Mouse (Mus musculus) olfactory bulb, adult 2 months (tissue): ENCODE results near the gene Skint6. TPM values are rescaled to one million over a fixed set of nuclear protein-coding genes. Genes with fewer than 3 reads are reported as not detected.
"Not testable (repeated sequence)": the region's sequence is repeated elsewhere in the genome, so short reads cannot be mapped to it uniquely, and the experiment has no call there.

Experiments used
- H3K27ac ChIP-seq: fragments of 200-500 bp; 2 replicates; pipeline ENCODE4 v1.5.1; 2012; ENCODE audit warnings: low read depth, low read length; ENCODE audit not compliant: insufficient read depth
- H3K4me1 ChIP-seq: fragments of 200-500 bp; 2 replicates; pipeline ENCODE4 v1.6.1; 2012; ENCODE audit warnings: low read length; ENCODE audit not compliant: control insufficient read depth, insufficient read depth
- H3K4me3 ChIP-seq: fragments of 200-500 bp; 2 replicates; pipeline ENCODE4 v1.5.1; 2012; ENCODE audit warnings: mild to moderate bottlenecking, low read depth, low read length, moderate library complexity; ENCODE audit not compliant: insufficient read depth
- CTCF ChIP-seq: fragments of 200-500 bp; IDR thresholded peaks from 2 replicates; pipeline ENCODE4 v1.5.1; 2012; ENCODE audit warnings: low read depth, mild to moderate bottlenecking, low read length, moderate library complexity; ENCODE audit not compliant: insufficient read depth
- POLR2A ChIP-seq: fragments of 200-500 bp; IDR thresholded peaks from 2 replicates; pipeline ENCODE4 v1.6.1; 2012; ENCODE audit warnings: mild to moderate bottlenecking, low read depth, low read length, moderate library complexity; ENCODE audit not compliant: insufficient read depth
- WGBS: fragments of 180-500 bp; shearing (Covaris S2); methylation state at CpG from one replicate; pipeline ENCODE4 v1.1.7; 2018; 5-methylcytosine and 5-hydroxymethylcytosine counted together
- polyA plus RNA-seq: library from polyadenylated mRNA; stranded (reverse); fragments of >200 nt; gene quantifications from 2 replicates; pipeline ENCODE4 v1.2.4, GENCODE M21; 2012; ENCODE audit warnings: low replicate concordance; ENCODE audit not compliant: missing spikeins, insufficient read depth, insufficient read length

The Skint6 gene
- polyA plus RNA-seq, result not detected in 2 replicates

DNA sequence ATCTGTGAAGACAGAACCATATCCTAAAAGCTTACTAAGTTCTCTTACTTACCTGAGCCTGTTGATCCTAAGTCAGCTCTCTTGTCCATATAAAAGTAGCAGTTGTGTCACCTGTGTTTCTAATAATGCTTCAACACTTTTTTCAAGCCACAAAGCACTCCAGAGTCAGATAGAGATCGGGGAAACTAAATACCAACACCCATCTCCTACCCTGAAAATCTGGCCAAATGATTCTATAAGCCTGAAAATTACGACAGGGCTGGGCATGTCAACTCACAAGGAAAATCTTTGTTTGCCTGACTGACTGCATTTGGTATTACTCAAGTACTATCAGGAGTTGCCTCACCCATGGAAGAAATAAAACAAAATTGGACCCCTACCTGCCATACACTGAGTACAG lies at the start of gene Skint6:
Gene Skint6 (minus strand): TSS at position 101 of the 400 bp plus-strand sequence.
- TF ChIP-seq CTCF (no peak), POLR2A (no peak)
- WGBS, result 40% methylated on average over 2 of the region's 2 CpGs
- H3K4me3 ChIP-seq, result no peak within 1 kb of the TSS
- no peaks in the 10 kb centered on the region for H3K4me1 ChIP-seq
- H3K27ac ChIP-seq, result no peak within 1 kb of the TSS

DNA sequence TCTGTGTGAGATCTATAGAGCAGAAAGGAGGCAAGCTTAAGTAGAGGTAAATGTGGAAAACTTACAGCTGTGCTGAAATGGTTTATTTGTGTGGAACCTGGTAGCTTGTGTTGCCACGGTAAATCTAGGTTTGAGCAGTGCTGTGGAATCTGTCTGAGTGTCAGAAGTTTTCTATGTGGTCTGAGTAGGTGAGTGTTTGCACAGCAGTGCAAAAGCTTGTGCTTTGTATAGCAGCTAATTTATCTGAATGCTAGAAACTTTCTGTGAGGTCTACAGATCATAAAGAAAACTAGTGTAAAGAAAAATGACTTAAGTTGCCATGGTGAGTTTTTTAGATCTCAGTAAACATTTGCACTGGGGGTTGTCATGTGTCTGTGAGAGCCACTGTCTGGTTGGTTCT lies 34.1 kb upstream of the Skint6 start:
- 95% methylated on average over 1 of the region's 1 CpGs for WGBS
- Histone ChIP-seq H3K4me3 (no peak overlapping the region), H3K27ac (no peak overlapping the region), H3K4me1 (no peaks in the 10 kb centered on the region)
- TF ChIP-seq CTCF, result no peak
- TF ChIP-seq POLR2A, result no peak

DNA sequence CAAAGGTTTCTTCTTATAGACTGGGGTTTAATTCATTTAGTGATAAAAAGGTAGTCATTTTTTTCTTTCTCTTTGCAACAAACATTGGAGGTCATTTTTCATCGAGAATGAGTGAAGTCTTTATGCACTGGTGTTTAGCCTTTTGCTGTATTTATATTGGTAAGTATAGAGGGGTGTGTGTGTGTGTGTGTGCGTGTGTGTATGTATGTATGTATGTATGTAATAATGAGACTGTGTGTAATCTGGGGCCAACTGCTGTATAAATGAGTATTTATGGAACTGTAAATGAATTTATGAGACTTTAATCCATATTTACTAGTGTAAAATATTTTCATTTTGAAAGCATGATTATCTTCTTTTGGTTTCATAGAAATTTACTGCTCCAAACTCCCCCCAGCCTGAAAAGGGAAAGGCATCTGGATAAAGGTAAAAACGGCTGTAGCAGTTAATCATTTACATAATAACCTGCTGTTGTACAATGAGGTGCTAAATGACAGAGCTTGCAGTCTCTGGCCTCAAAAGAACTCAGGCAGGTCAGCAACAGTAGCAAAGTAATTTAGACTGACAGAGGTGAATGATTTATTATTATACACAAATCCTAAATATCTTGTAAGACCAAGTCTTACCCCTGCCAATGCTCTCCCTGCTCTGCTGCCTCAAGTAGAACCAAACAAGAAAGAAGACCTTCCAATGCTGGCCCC lies 15.2 kb upstream of the Skint6 start:
- H3K4me1 ChIP-seq, result no peaks in the 10 kb centered on the region
- no peak overlapping the region for H3K4me3 ChIP-seq
- no peak for TF ChIP-seq CTCF
- TF ChIP-seq POLR2A, result no peak
- no peak overlapping the region for H3K27ac ChIP-seq
- 61% methylated on average over 3 of the region's 3 CpGs for WGBS

DNA sequence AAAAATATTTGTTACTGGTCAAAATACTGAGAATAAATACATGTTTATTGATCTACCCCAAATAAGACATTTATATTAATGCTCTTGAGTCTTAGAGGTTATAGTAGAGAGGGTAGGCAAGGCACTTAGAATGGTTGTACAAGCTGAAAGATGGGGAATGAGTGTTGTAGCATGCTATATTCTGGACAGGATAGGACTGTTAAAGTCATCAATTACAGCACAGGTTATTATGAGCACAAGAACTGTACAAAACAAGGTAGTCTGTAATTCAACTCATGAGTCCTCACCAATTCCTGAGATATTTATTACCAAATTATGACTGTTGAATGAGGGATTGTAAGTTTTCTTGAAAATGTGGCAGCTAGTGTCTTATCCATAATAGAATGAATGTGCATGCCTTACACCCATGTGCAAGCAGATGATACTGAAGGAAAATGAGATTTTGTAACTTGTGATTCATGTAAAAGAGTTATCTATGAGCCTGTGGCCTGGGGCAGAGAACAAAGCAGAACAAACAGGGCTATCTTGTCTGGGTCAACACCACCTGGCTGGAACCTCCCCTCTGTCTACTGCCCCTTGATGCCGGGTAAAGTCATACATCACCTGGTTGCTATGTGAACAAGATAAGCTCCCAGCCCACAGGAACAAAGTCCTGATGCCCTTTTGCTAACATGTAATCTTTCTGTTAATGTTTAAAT lies 23.3 kb downstream of the Skint6 start:
- Histone ChIP-seq H3K4me3 (no peak overlapping the region), H3K4me1 (no peaks in the 10 kb centered on the region), H3K27ac (no peak overlapping the region)
- TF ChIP-seq POLR2A, result no peak
- TF ChIP-seq CTCF, result no peak
- WGBS, result 97% methylated on average over 1 of the region's 1 CpGs

DNA sequence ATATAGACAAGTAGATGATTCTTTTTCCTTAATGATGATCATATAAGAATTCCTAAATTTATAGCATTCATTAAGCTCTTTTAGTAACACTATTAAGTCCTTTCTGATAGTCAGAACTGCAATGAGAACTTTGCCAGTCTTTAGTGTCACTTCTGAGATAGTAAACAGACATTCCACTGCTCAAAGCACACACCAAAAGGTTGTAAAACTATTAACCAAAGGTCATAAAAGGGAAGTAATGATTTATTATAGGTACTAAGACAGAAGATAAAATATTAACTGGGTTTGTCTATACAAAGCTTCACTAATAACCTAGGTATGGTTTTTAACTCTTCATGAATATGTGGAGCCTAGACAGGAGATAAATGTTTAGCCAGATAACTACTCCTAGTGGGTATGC lies 41.0 kb downstream of the Skint6 start:
- Histone ChIP-seq H3K27ac (no peak overlapping the region), H3K4me1 (no peaks in the 10 kb centered on the region), H3K4me3 (no peak overlapping the region)
- no peak for TF ChIP-seq CTCF
- no peak for TF ChIP-seq POLR2A

DNA sequence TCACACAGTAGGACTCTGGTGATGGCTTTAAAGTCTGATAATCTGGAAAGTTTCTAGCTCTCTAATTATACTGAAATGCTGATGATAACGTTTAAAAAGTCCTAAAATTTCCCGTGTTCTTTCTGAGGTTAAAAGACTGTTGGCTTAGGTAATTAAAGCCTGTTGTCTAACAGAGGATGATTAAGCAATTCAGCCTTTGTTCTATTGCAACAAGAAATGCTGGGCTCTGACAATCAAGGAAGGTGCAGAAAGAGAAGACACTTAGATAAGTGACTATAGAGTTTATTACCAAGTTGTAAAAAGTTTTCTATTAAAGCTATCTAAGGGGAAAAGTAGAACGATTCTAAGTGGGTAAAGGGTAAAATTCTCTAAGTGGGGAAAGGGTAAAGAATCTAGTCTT lies 219.2 kb downstream of the Skint6 start:
- Histone ChIP-seq H3K4me1 (no peaks in the 10 kb centered on the region), H3K27ac (no peak overlapping the region), H3K4me3 (no peak overlapping the region)
- WGBS, result 68% methylated on average over 3 of the region's 3 CpGs
- TF ChIP-seq CTCF (no peak), POLR2A (no peak)

DNA sequence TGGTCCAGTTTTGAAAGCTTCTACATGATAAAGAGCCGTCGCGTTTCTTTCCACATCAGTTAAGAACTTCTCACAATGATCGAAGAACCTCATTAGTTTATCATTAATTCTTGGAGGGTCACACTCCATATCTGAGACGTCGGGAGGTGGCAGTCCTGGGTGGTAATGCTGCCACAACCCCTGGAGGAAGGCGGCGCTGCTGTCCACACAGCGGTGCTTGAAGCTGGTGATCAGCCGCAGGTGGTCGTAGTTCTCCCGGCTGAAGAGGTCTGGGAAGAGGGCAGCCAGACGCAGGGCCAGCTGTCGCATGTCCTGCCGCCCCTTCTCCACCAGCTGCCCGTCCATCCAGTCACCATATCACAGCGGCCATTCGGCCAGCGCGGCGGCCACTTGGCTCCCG lies 307.6 kb downstream of the Skint6 start:
- H3K4me3 ChIP-seq, H3K27ac ChIP-seq, H3K4me1 ChIP-seq: not testable (repeated sequence)
- WGBS, result 44% methylated on average over 22 of the region's 22 CpGs

DNA sequence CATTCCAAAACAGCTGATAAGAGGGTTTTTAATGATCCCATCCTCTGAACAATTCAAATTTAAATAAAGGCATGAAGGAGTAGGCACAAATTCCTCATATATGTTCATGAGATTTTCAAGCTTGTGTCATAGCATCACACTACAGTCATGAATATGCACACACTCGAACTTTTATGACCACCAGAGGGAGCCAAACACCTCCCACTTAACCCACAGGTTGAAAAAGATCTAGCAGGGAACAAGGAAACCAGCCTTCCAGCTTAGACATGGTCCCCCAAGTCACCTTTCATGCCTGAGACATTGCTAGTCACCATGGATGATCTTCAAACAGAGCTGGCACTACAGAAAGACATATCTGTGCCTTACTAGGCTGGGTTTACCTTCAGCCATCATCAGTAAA lies 496.1 kb downstream of the Skint6 start:
- no peaks in the 10 kb centered on the region for H3K4me1 ChIP-seq
- WGBS, result 2% methylated on average over 1 of the region's 1 CpGs
- no peak overlapping the region for H3K27ac ChIP-seq
- TF ChIP-seq CTCF (no peak), POLR2A (no peak)
- H3K4me3 ChIP-seq, result no peak overlapping the region

DNA sequence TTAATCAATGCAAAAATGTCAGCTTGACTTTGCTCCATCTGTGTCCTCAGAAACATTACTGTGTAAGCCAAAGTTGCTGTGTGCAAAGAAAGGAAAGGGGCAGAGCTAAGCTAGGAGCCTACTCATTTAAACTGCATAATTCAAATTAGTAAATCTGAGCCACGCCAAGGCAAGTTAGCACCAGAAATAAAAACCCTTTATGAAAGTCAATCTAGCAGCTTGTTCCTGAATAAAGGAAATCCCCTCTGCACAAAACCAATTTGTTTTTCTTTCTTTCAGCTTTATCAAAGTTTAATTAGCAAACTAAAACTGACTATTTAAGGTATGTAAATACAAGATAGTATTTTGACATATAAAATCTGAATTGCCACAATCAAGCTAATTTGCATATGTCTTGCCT lies 512.0 kb downstream of the Skint6 start, which contains the start of gene Skint10:
Gene Skint10 (minus strand): TSS at position 101 of the 400 bp plus-strand sequence.
- no peaks in the 10 kb centered on the region for H3K4me1 ChIP-seq
- no peak within 1 kb of the TSS for H3K27ac ChIP-seq
- TF ChIP-seq CTCF, result no peak
- TF ChIP-seq POLR2A, result no peak
- no peak within 1 kb of the TSS for H3K4me3 ChIP-seq
- 68% methylated on average over 1 of the region's 1 CpGs for WGBS
